Mouse (Mus musculus) myocyte (in vitro differentiated cells): ENCODE measurements at regions not wholly inside any gene's neighbourhood (a gene's known extent, or its start where the extent isn't known, plus 50 kb on each side); places are given as distances from the start of the nearest gene placed in this dataset.

Source experiments
- CEBPB ChIP-seq: IDR thresholded peaks from 2 replicates; pipeline ENCODE4 v1.6.1; 2011; ENCODE audit warnings: mild to moderate bottlenecking, moderate library complexity; ENCODE audit not compliant: poor library complexity, insufficient read depth, severe bottlenecking
- MAX ChIP-seq: IDR thresholded peaks from one replicate; pipeline ENCODE4 v1.6.1; 2011; ENCODE audit warnings: low read depth, mild to moderate bottlenecking, control low read depth
- POLR2A ChIP-seq: IDR thresholded peaks from one replicate; pipeline ENCODE4 v1.6.1; 2011; ENCODE audit warnings: low read depth, mild to moderate bottlenecking, control low read depth, moderate library complexity; ENCODE audit not compliant: insufficient read length

- no peak for TF ChIP-seq POLR2A
- no peak for TF ChIP-seq CEBPB
- no peak for TF ChIP-seq MAX
Observed at GRCm38 (mm10) chr1:79379736-79380135, 60.2 kb downstream of the Scg2 start.
